Mouse (Mus musculus): ENCODE measurements around the gene Glipr2. TPM values are rescaled to one million over a fixed set of nuclear protein-coding genes. Genes with fewer than 3 reads are reported as not detected.

Glipr2 gene
- polyA plus RNA-seq, 1 experiment from 2014 or later, result 55.4 TPM

DNA sequence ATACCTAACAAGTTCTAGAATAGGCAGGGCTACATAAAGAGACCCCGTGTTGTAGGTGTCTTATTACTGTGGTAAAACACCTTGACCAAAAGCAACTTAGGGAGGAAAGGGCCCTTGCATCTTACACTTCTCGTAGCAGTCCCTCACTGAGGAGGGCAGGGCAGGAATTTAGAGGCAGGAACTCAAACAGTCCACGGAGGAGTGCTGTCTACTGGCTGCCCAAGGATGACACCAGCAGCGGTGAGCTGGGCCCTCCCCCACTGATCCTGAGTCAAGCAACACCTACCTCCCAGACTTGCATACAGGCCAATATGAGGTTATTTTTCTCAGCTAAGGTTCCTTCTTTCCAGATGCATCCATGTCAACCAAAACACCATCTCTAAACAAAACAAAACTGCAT, 23.0 kb downstream of the Glipr2 start:
- 86% methylated on average over 4 of the region's 4 CpGs for WGBS

DNA sequence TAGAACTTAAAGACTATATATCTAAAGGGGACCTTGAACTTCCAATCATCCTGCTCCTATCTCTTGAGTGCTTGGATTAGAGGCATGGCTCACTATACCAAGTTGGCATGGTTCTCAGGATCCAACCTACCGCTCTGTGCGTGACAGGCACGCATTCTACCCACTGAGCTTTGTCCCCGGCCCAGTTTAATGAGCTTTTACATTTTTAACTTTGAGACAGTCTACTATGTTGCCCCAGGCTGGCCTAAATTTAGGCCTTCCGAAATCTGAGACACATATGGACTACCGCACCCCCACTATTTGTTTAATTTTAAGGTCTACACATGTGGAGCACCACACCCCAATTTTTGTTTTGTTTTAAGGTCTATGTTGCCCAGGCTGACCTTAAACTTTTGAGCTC, 23.6 kb downstream of the Glipr2 start:
- 95% methylated on average over 6 of the region's 6 CpGs for WGBS
- Histone ChIP-seq H3K27me3 (ENCODE audit: control insufficient read depth, insufficient read depth, low read length) (no peaks in the 10 kb centered on the region), H3K9me3 (ENCODE audit: control insufficient read depth, low read length) (no peaks in the 10 kb centered on the region), H3K9ac (ENCODE audit: low read length) (no peak overlapping the region), H3K36me3 (ENCODE audit: control insufficient read depth, insufficient read depth, low read length) (peaks cover 5% of the 10 kb centered on the region; the same call in 1 of the 2 replicates), H3K4me2 (ENCODE audit: low read length) (no peak overlapping the region), H3K4me1 (ENCODE audit: control insufficient read depth in 2 of 2, insufficient read depth in 2 of 2, low read length in 2 of 2) (peaks cover 11 to 14% of the 10 kb centered on the region in 2 experiments), H3K27ac (replicated peaks in 1 of 2; ENCODE audit: control insufficient read depth in 1 of 2, insufficient read depth in 1 of 2, low read depth in 2 of 2, low read length in 2 of 2) (no peak overlapping the region), H3K4me3 (ENCODE audit: control insufficient read depth in 1 of 2, insufficient read depth in 1 of 2, low read depth in 1 of 2, low read length in 2 of 2) (no peak overlapping the region)
- no peak for ATAC-seq (ENCODE audit: insufficient number of reproducible peaks, insufficient read depth, low FRiP score, low read depth)

More for the DNA sequence above, 23.0 kb downstream of the Glipr2 start:
- H3K4me2 ChIP-seq (ENCODE audit: low read length), result no peak overlapping the region
- H3K9ac ChIP-seq (ENCODE audit: low read length), result no peak overlapping the region
- H3K4me3 ChIP-seq (ENCODE audit: control insufficient read depth in 1 of 2, insufficient read depth in 1 of 2, low read depth in 1 of 2, low read length in 2 of 2), result no peak overlapping the region
- peaks cover 5% of the 10 kb centered on the region; the same call in 1 of the 2 replicates for H3K36me3 ChIP-seq (ENCODE audit: control insufficient read depth, insufficient read depth, low read length)
- no peak overlapping the region for H3K27ac ChIP-seq (replicated peaks in 1 of 2; ENCODE audit: control insufficient read depth in 1 of 2, insufficient read depth in 1 of 2, low read depth in 2 of 2, low read length in 2 of 2)
- H3K27me3 ChIP-seq (ENCODE audit: control insufficient read depth, insufficient read depth, low read length), result no peaks in the 10 kb centered on the region
- peaks cover 11 to 14% of the 10 kb centered on the region in 2 experiments for H3K4me1 ChIP-seq (ENCODE audit: control insufficient read depth in 2 of 2, insufficient read depth in 2 of 2, low read length in 2 of 2)
- ATAC-seq (ENCODE audit: insufficient number of reproducible peaks, insufficient read depth, low FRiP score, low read depth), result no peak
- no peaks in the 10 kb centered on the region for H3K9me3 ChIP-seq (ENCODE audit: control insufficient read depth, low read length)

DNA sequence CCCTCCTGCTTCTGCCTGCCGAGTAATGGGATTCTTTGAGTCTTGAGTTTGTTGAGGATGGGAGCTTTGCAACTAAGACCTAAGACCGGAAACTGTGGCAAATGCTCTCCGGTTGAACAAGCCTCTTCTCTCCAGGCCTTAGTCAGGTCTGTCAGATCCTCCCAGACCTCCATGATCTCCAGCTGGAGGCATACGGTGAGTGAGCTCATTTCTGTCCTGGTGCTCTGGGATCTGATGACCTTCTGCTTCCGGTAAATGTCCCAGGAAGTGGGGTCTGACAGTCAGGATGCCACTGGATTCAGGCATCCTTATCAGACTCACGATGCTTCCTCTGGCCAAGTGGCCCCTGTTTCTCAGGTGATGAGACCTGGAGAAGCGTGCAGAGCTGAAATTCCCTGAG, 24.1 kb downstream of the Glipr2 start:
- Histone ChIP-seq H3K4me1 (ENCODE audit: control insufficient read depth in 2 of 2, insufficient read depth in 2 of 2, low read length in 2 of 2) (peaks cover 11 to 14% of the 10 kb centered on the region in 2 experiments), H3K4me3 (ENCODE audit: control insufficient read depth in 1 of 2, insufficient read depth in 1 of 2, low read depth in 1 of 2, low read length in 2 of 2) (no peak overlapping the region), H3K27me3 (ENCODE audit: control insufficient read depth, insufficient read depth, low read length) (no peaks in the 10 kb centered on the region), H3K4me2 (ENCODE audit: low read length) (no peak overlapping the region), H3K36me3 (ENCODE audit: control insufficient read depth, insufficient read depth, low read length) (peaks cover 5% of the 10 kb centered on the region; the same call in 1 of the 2 replicates), H3K9me3 (ENCODE audit: control insufficient read depth, low read length) (no peaks in the 10 kb centered on the region), H3K9ac (ENCODE audit: low read length) (no peak overlapping the region), H3K27ac (replicated peaks in 1 of 2; ENCODE audit: control insufficient read depth in 1 of 2, insufficient read depth in 1 of 2, low read depth in 2 of 2, low read length in 2 of 2) (no peak overlapping the region)
- no peak for ATAC-seq (ENCODE audit: insufficient number of reproducible peaks, insufficient read depth, low FRiP score, low read depth)
- WGBS, result 71% methylated on average over 7 of the region's 7 CpGs

DNA sequence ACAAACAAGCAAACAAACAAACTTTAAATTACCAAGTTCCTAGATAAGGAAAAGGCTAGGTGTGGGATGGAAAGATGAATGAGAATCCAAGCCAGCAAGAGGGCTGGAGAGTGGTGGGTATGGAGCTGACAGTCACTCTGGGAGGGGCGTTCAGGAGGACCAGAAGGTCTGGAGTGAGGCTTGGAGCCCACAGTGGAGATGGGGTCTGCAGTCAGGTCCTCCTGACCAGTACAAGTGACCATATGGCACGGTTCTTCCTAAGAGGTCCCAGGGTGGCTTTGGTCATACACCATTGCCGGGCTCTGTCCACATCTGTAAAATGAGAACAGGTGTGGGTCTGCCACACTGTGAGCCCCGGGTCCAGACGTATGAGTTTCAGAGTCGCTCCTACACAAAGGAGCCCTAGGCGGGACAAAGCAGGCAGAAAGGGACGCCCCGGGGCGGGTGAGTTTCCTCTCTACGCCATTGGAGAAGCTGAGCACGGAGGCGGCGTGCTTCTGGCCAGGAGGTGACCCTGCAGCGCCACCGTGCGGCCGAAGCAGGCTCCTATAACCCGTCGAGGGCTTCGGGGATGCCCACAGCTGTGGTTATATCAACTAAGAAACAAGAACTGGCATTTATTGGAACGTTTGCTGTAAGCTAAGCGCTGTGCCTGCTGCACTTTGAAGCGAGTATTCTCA, 25.0 kb downstream of the Glipr2 start:
- H3K9ac ChIP-seq (ENCODE audit: low read length), result peak overlapping the region; percentile 76
- H3K27me3 ChIP-seq (ENCODE audit: control insufficient read depth, insufficient read depth, low read length), result no peaks in the 10 kb centered on the region
- peak overlapping the region; percentile 9 to 28; a peak in 1 of 4 replicates for H3K27ac ChIP-seq (replicated peaks in 1 of 2; ENCODE audit: control insufficient read depth in 1 of 2, insufficient read depth in 1 of 2, low read depth in 2 of 2, low read length in 2 of 2)
- peaks cover 11 to 14% of the 10 kb centered on the region in 2 experiments for H3K4me1 ChIP-seq (ENCODE audit: control insufficient read depth in 2 of 2, insufficient read depth in 2 of 2, low read length in 2 of 2)
- H3K4me3 ChIP-seq (ENCODE audit: control insufficient read depth in 1 of 2, insufficient read depth in 1 of 2, low read depth in 1 of 2, low read length in 2 of 2), result peak overlapping the region; percentile 40 to 42
- H3K36me3 ChIP-seq (ENCODE audit: control insufficient read depth, insufficient read depth, low read length), result peaks cover 4% of the 10 kb centered on the region; the same call in 1 of the 2 replicates
- no peaks in the 10 kb centered on the region for H3K9me3 ChIP-seq (ENCODE audit: control insufficient read depth, low read length)
- ATAC-seq (ENCODE audit: insufficient number of reproducible peaks, insufficient read depth, low FRiP score, low read depth), result peak; percentile 87
- WGBS, result 1% methylated on average over 24 of the region's 24 CpGs
- H3K4me2 ChIP-seq (ENCODE audit: low read length), result peak overlapping the region; percentile 79

DNA sequence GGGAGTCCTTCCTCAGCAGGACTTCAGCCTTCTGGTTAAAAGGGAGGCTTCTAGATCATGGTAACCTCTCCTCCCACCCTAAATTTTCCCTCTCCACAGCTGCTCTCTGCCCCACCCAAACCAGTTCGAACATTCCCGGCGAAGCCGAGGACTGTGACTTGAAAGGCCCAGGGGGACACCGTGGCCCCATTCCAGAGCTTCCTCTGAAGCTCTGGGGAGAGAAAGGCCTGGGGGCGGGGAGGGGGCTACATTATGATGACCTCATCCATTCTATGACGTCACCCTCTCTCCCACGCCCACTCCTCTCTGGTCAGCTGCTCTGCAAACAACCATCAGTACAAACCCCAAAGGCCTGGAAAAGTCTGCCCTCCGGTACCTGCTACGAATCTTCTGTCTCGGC, 26.0 kb downstream of the Glipr2 start, which contains the start of gene Ccin:
Gene Ccin, plus strand, starts transcription at position 303 of the 400 bp plus-strand sequence.
- H3K27ac ChIP-seq (replicated peaks in 1 of 2; ENCODE audit: control insufficient read depth in 1 of 2, insufficient read depth in 1 of 2, low read depth in 2 of 2, low read length in 2 of 2), result no peak within 1 kb of the TSS
- H3K4me1 ChIP-seq (ENCODE audit: control insufficient read depth in 2 of 2, insufficient read depth in 2 of 2, low read length in 2 of 2), result peaks cover 11 to 13% of the 10 kb centered on the region in 2 experiments
- H3K9me3 ChIP-seq (ENCODE audit: control insufficient read depth, low read length), result no peaks in the 10 kb centered on the region
- ATAC-seq (ENCODE audit: insufficient number of reproducible peaks, insufficient read depth, low FRiP score, low read depth), result no peak
- H3K4me2 ChIP-seq (ENCODE audit: low read length), result peak within 1 kb of the TSS; percentile 79
- H3K27me3 ChIP-seq (ENCODE audit: control insufficient read depth, insufficient read depth, low read length), result no peaks in the 10 kb centered on the region
- no peaks in the 10 kb centered on the region for H3K36me3 ChIP-seq (ENCODE audit: control insufficient read depth, insufficient read depth, low read length)
- peak within 1 kb of the TSS; percentile 76 for H3K9ac ChIP-seq (ENCODE audit: low read length)
- 64% methylated on average over 11 of the region's 11 CpGs for WGBS
- peak within 1 kb of the TSS; percentile 40 to 42 for H3K4me3 ChIP-seq (ENCODE audit: control insufficient read depth in 1 of 2, insufficient read depth in 1 of 2, low read depth in 1 of 2, low read length in 2 of 2)

DNA sequence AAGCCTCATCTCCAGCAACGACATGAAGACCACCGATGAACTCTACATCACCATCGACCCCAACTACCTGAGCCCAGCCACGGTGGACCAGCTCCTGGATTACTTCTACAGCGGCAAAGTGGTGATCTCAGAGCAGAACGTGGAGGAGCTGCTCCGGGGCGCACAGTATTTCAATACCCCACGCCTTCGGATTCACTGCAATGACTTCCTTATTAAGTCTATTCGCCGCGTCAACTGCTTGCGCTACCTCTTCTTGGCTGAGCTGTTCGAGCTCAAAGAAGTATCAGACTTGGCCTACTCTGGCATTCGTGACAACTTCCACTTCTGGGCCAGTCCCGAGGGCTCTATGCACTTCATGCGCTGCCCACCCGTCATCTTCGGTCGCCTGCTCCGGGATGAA, 26.6 kb downstream of the Glipr2 start:
- no peaks in the 10 kb centered on the region for H3K27me3 ChIP-seq (ENCODE audit: control insufficient read depth, insufficient read depth, low read length)
- WGBS, result 90% methylated on average over 22 of the region's 22 CpGs
- no peak overlapping the region for H3K4me3 ChIP-seq (ENCODE audit: control insufficient read depth in 1 of 2, insufficient read depth in 1 of 2, low read depth in 1 of 2, low read length in 2 of 2)
- ATAC-seq (ENCODE audit: insufficient number of reproducible peaks, insufficient read depth, low FRiP score, low read depth), result no peak
- no peaks in the 10 kb centered on the region for H3K36me3 ChIP-seq (ENCODE audit: control insufficient read depth, insufficient read depth, low read length)
- H3K9me3 ChIP-seq (ENCODE audit: control insufficient read depth, low read length), result no peaks in the 10 kb centered on the region
- no peak overlapping the region for H3K4me2 ChIP-seq (ENCODE audit: low read length)
- no peak overlapping the region for H3K9ac ChIP-seq (ENCODE audit: low read length)
- no peak overlapping the region for H3K27ac ChIP-seq (replicated peaks in 1 of 2; ENCODE audit: control insufficient read depth in 1 of 2, insufficient read depth in 1 of 2, low read depth in 2 of 2, low read length in 2 of 2)
- peaks cover 6 to 7% of the 10 kb centered on the region in 2 experiments for H3K4me1 ChIP-seq (ENCODE audit: control insufficient read depth in 2 of 2, insufficient read depth in 2 of 2, low read length in 2 of 2)

DNA sequence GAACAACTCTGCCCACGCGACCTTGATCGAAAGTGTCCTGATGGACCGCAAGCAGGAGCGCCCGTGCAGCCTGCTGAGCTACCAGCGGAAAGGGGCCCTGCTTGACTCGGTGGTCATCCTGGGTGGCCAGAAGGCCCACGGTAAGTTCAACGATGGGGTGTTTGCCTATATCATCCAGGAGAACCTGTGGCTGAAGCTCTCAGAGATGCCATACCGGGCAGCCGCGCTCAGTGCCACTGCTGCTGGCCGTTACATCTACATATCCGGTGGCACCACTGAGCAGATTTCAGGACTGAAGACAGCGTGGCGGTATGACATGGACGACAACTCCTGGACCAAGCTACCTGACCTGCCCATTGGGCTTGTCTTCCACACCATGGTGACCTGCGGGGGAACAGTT, 27.1 kb downstream of the Glipr2 start:
- ATAC-seq (ENCODE audit: insufficient number of reproducible peaks, insufficient read depth, low FRiP score, low read depth), result no peak
- H3K4me3 ChIP-seq (ENCODE audit: control insufficient read depth in 1 of 2, insufficient read depth in 1 of 2, low read depth in 1 of 2, low read length in 2 of 2), result no peak overlapping the region
- WGBS, result 88% methylated on average over 19 of the region's 19 CpGs

More for the DNA sequence above, 27.1 kb downstream of the Glipr2 start:
- Histone ChIP-seq H3K4me1 (ENCODE audit: control insufficient read depth in 2 of 2, insufficient read depth in 2 of 2, low read length in 2 of 2) (peaks cover 1 to 2% of the 10 kb centered on the region in 2 experiments; a peak in 2 of 4 replicates), H3K36me3 (ENCODE audit: control insufficient read depth, insufficient read depth, low read length) (no peaks in the 10 kb centered on the region), H3K4me2 (ENCODE audit: low read length) (no peak overlapping the region), H3K9ac (ENCODE audit: low read length) (no peak overlapping the region), H3K27me3 (ENCODE audit: control insufficient read depth, insufficient read depth, low read length) (no peaks in the 10 kb centered on the region), H3K9me3 (ENCODE audit: control insufficient read depth, low read length) (no peaks in the 10 kb centered on the region), H3K27ac (replicated peaks in 1 of 2; ENCODE audit: control insufficient read depth in 1 of 2, insufficient read depth in 1 of 2, low read depth in 2 of 2, low read length in 2 of 2) (no peak overlapping the region)

All from heart, embryonic 14.5 days (tissue).